Mouse (Mus musculus): ENCODE results near the gene Gabra5. TPM values are rescaled to one million over a fixed set of nuclear protein-coding genes. Genes with fewer than 3 reads are reported as not detected.

The Gabra5 gene
- polyA plus RNA-seq, 1 experiment, result not detected

DNA sequence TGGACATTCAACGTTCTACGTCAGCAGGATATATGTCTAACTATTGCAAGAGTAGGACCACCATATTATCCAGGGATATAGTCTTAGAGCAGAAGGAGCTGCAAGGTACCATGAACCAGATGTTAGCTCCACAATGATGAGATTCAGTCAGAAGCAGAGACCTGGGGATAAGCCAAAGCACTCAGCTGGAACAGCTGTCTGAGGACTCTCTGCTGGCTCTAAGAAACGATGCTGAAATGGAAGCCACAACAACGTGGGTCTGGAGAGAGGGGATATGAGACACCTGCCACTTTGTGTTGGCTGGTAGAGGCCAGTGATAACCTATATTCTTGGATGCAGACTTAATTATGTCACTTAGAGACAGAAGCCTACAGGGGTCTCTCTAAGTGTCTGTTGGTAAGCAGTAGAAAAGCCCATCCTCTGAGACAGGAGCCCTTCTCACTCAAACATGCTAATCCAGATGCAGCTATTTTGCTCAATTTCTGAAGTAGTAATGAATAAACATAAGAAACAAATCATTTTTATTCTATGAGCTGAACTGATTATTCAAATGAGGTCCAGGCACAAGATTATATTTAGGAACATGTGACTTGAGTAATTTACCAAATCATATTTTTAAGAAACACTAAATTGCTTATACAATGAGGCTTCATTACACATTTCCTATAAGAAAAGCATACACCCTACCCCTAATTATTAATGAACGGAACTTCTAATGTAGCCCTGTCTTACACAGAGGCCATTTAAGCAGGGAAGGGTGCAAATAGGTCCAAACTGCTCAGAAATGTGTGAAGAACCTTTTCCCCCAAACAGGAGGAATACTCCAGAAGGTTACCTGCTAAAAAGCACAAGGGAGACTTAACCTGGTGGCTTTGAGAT is 144.5 kb downstream of the Gabra5 start:
- H3K27ac ChIP-seq (ENCODE audit: insufficient read depth, low read depth, low read length), result no peak overlapping the region
- TF ChIP-seq POLR2A (IDR thresholded peaks at IDR 0.05; ENCODE audit: insufficient read depth, low read depth, low read length) (no peak), CTCF (IDR thresholded peaks at IDR 0.05; ENCODE audit: insufficient read depth, low read depth, low read length) (no peak)
- 67% methylated on average over 5 of the region's 5 CpGs for WGBS
- H3K4me3 ChIP-seq (ENCODE audit: insufficient read depth, low read depth, low read length), result no peak overlapping the region
- H3K4me1 ChIP-seq (ENCODE audit: control insufficient read depth, insufficient read depth, low read length), result peaks cover 2% of the 10 kb centered on the region; the same call in 1 of the 2 replicates

GRCm38 (mm10) chr7:57363812-57364211 is 146.0 kb downstream of the Gabra5 start:
- TF ChIP-seq POLR2A (IDR thresholded peaks at IDR 0.05; ENCODE audit: insufficient read depth, low read depth, low read length) (no peak), CTCF (IDR thresholded peaks at IDR 0.05; ENCODE audit: insufficient read depth, low read depth, low read length) (no peak)
- WGBS, result 87% methylated on average over 6 of the region's 6 CpGs
- no peak overlapping the region for H3K27ac ChIP-seq (ENCODE audit: insufficient read depth, low read depth, low read length)
- peaks cover 2% of the 10 kb centered on the region; the same call in 1 of the 2 replicates for H3K4me1 ChIP-seq (ENCODE audit: control insufficient read depth, insufficient read depth, low read length)
- no peak overlapping the region for H3K4me3 ChIP-seq (ENCODE audit: insufficient read depth, low read depth, low read length)

DNA sequence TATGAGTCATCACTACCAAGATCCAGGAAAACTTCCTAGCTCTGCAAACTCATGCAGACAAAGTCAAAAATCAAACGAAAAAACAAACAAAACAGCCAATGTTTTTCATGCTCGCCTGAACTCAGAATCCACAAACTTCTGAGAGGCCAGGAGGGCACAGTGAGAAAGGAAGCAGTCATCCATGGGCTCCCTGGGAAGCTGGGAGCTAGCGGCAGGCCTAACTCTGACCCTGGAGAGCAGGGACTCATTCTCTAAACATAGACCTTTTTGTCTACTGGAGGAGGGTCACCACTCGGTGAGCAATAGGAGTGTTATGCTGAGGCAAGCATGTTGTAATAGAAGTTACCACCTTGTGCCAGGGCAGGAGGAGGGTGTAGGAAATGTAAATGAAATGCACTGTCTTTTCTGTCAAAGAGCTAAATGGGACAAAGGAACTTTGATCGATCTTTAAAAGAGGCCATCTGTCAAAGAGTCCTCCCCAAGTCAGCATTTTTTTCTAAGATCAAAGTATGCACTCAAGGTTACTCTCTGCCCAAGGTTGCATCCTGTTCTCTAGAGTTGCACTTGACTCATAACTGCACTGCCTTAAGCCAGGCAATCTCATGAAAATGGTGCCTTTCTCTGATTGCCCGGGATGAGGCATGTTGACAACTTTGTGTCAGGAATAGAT is 151.9 kb downstream of the Gabra5 start:
- Histone ChIP-seq H3K27ac (ENCODE audit: insufficient read depth, low read depth, low read length) (no peak overlapping the region), H3K4me1 (ENCODE audit: control insufficient read depth, insufficient read depth, low read length) (no peaks in the 10 kb centered on the region), H3K4me3 (ENCODE audit: insufficient read depth, low read depth, low read length) (no peak overlapping the region)
- TF ChIP-seq CTCF (IDR thresholded peaks at IDR 0.05; ENCODE audit: insufficient read depth, low read depth, low read length), result no peak
- TF ChIP-seq POLR2A (IDR thresholded peaks at IDR 0.05; ENCODE audit: insufficient read depth, low read depth, low read length), result no peak
- 37% methylated on average over 6 of the region's 6 CpGs for WGBS

Other genes with a start within 250 kb of the Gabra5 start
- not detected in 2 replicates for gene Gabrg3, start 122.9 kb downstream of the Gabra5 start, polyA plus RNA-seq (2012; ENCODE audit: insufficient read depth, insufficient read length, low replicate concordance, missing spikeins)
- 161 and 249 TPM in 2 replicates for gene Gabrb3, start 90.4 kb downstream of the Gabra5 start, polyA plus RNA-seq (2012; ENCODE audit: insufficient read depth, insufficient read length, low replicate concordance, missing spikeins)